Mouse (Mus musculus) CH12.LX (cell line): ENCODE results near the gene Ifi35.

ENCODE experiments used
- CTCF ChIP-seq, 2 experiments: IDR thresholded peaks in 1 of 2; conservative IDR thresholded peaks in 1 of 2; 2 replicates each; pipeline ENCODE4 v1.5.1; 2011 to 2012; ENCODE audit warnings: low read depth in 2 of 2, low read length in 2 of 2, improper control_type of control experiment in 1 of 2, inconsistent platforms in 1 of 2, mild to moderate bottlenecking in 1 of 2, moderate library complexity in 1 of 2
- IRF4 ChIP-seq: IDR thresholded peaks from 2 replicates; pipeline ENCODE4 v1.6.1; 2014; ENCODE audit warnings: low read depth, mild to moderate bottlenecking, inconsistent platforms, low read length, improper control_type of control experiment
- JUND ChIP-seq: conservative IDR thresholded peaks from 2 replicates; pipeline ENCODE4 v1.6.1; 2011; ENCODE audit warnings: low read depth, low read length, improper control_type of control experiment
- MEF2A ChIP-seq: IDR thresholded peaks from 2 replicates; pipeline ENCODE4 v1.6.1; 2014; ENCODE audit warnings: low read depth, mild to moderate bottlenecking, inconsistent platforms, low read length, improper control_type of control experiment, borderline replicate concordance
- POLR2A ChIP-seq: IDR thresholded peaks from 2 replicates; pipeline ENCODE4 v1.6.1; 2011; ENCODE audit warnings: low read depth, mild to moderate bottlenecking, improper control_type of control experiment, low read length
- TCF12 ChIP-seq: IDR thresholded peaks from 2 replicates; pipeline ENCODE4 v1.6.1; 2014; ENCODE audit warnings: low read depth, mild to moderate bottlenecking, inconsistent platforms, low read length, improper control_type of control experiment
- ZNF384 ChIP-seq: IDR thresholded peaks from 2 replicates; pipeline ENCODE4 v1.6.1; 2012; ENCODE audit warnings: low read depth, low read length, improper control_type of control experiment, inconsistent platforms

DNA sequence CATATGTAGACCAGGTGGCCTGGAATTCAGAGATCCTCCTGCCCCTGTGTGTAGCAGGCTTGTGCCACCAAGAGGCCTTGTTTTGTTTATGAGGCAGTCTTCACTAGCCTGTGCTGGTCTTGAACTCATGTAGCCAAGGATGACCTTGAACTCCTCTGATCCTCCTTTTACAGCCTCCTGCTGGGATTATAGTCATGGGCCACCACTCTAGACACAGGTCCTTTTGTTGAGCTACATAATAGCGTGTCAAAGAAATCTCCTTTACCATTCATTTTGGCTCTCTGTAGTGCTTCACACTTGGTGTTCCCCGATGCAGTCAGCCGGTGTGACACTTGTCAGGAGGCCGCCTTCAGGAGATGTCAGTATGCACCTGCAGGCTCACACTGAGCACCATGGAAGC lies 11.3 kb upstream of the Ifi35 start:
- TF ChIP-seq CTCF (conservative IDR thresholded peaks at IDR 0.05 in 1 of 2, IDR thresholded peaks at IDR 0.05 in 1 of 2; ENCODE audit: low read depth in 2 of 2, low read length in 2 of 2) (no peak), POLR2A (no peak), ZNF384 (no peak), MEF2A (no peak), TCF12 (no peak), JUND (no peak), IRF4 (no peak)
